Mouse (Mus musculus): ENCODE measurements around the gene Pdpn. TPM values are rescaled to one million over a fixed set of nuclear protein-coding genes. Genes with fewer than 3 reads are reported as not detected.
A peak's percentile ranks its signal among the peaks of the same experiment; 100 is the strongest.

Pdpn gene
- polyA plus RNA-seq, 1 experiment from 2014 or later, result 116 TPM

GRCm38 (mm10) chr4:143296153-143296552, 3.2 kb downstream of the Pdpn start:
- Histone ChIP-seq H3K4me1 (peaks cover 46% of the 10 kb centered on the region), H3K27ac (no peak overlapping the region), H3K4me2 (replicated peaks) (peak overlapping the region; percentile 77), H3K9ac (0 out of 2 replicates have a peak overlapping the region, but pooled peaks have one; percentile 14), H3K27me3 (replicated peaks) (no peaks in the 10 kb centered on the region), H3K9me3 (0 out of 2 replicates have a peak, but pooled peaks cover 4% of the 10 kb centered on the region), H3K36me3 (peaks cover 23% of the 10 kb centered on the region), H3K4me3 (peak overlapping the region; percentile 24)
- no peak for ATAC-seq (ENCODE audit: low FRiP score, low read depth)
- WGBS, result 62% methylated on average over 5 of the region's 5 CpGs

GRCm38 (mm10) chr4:143294324-143294723, 5.0 kb downstream of the Pdpn start:
- 83% methylated on average over 6 of the region's 6 CpGs for WGBS
- Histone ChIP-seq H3K27ac (no peak overlapping the region), H3K9me3 (0 out of 2 replicates have a peak, but pooled peaks cover 4% of the 10 kb centered on the region), H3K4me2 (replicated peaks) (no peak overlapping the region), H3K4me1 (peaks cover 37% of the 10 kb centered on the region), H3K27me3 (replicated peaks) (no peaks in the 10 kb centered on the region), H3K36me3 (peaks cover 23% of the 10 kb centered on the region), H3K4me3 (no peak overlapping the region), H3K9ac (no peak overlapping the region)
- no peak for ATAC-seq (ENCODE audit: low FRiP score, low read depth)

- Histone ChIP-seq H3K4me2 (replicated peaks) (no peak overlapping the region), H3K9ac (no peak overlapping the region), H3K4me1 (peaks cover 21% of the 10 kb centered on the region), H3K9me3 (0 out of 2 replicates have a peak, but pooled peaks cover 4% of the 10 kb centered on the region), H3K4me3 (no peak overlapping the region), H3K27me3 (replicated peaks) (no peaks in the 10 kb centered on the region), H3K27ac (no peak overlapping the region), H3K36me3 (peaks cover 18% of the 10 kb centered on the region)
- 66% methylated on average over 7 of the region's 7 CpGs for WGBS
- ATAC-seq (ENCODE audit: low FRiP score, low read depth), result no peak
Observed at GRCm38 (mm10) chr4:143288880-143289279, 10.5 kb downstream of the Pdpn start.

GRCm38 (mm10) chr4:143288473-143288872, 10.9 kb downstream of the Pdpn start:
- no peak for ATAC-seq (ENCODE audit: low FRiP score, low read depth)
- Histone ChIP-seq H3K9me3 (no peaks in the 10 kb centered on the region), H3K27me3 (replicated peaks) (no peaks in the 10 kb centered on the region), H3K4me3 (no peak overlapping the region), H3K4me2 (replicated peaks) (no peak overlapping the region), H3K36me3 (peaks cover 14% of the 10 kb centered on the region), H3K27ac (no peak overlapping the region), H3K4me1 (peaks cover 21% of the 10 kb centered on the region), H3K9ac (no peak overlapping the region)
- 75% methylated on average over 6 of the region's 6 CpGs for WGBS

GRCm38 (mm10) chr4:143287065-143287464, 12.3 kb downstream of the Pdpn start:
- Histone ChIP-seq H3K4me1 (peaks cover 21% of the 10 kb centered on the region), H3K36me3 (peaks cover 3% of the 10 kb centered on the region; the same call in 1 of the 2 replicates), H3K9ac (no peak overlapping the region), H3K9me3 (no peaks in the 10 kb centered on the region), H3K4me3 (no peak overlapping the region), H3K4me2 (replicated peaks) (no peak overlapping the region), H3K27ac (no peak overlapping the region), H3K27me3 (replicated peaks) (no peaks in the 10 kb centered on the region)
- 51% methylated on average over 4 of the region's 4 CpGs for WGBS
- ATAC-seq (ENCODE audit: low FRiP score, low read depth), result peak; percentile 70

- peak; percentile 30 for ATAC-seq (ENCODE audit: low FRiP score, low read depth)
- Histone ChIP-seq H3K27ac (peak overlapping the region; percentile 60), H3K9me3 (no peaks in the 10 kb centered on the region), H3K4me2 (replicated peaks) (peak overlapping the region; percentile 20; the same call in 1 of the 2 replicates), H3K4me1 (peaks cover 28% of the 10 kb centered on the region), H3K27me3 (replicated peaks) (no peaks in the 10 kb centered on the region), H3K36me3 (peaks cover 5% of the 10 kb centered on the region), H3K9ac (no peak overlapping the region), H3K4me3 (no peak overlapping the region)
- 85% methylated on average over 3 of the region's 3 CpGs for WGBS
Observed at GRCm38 (mm10) chr4:143280166-143280565, 19.2 kb downstream of the Pdpn start.

- H3K4me2 ChIP-seq (replicated peaks), result peak overlapping the region; percentile 20; the same call in 1 of the 2 replicates
Observed at GRCm38 (mm10) chr4:143279661-143280060, 19.7 kb downstream of the Pdpn start.

GRCm38 (mm10) chr4:143279016-143279415, 20.3 kb downstream of the Pdpn start:
- no peak; the same call in 1 of the 2 replicates for ATAC-seq (ENCODE audit: low FRiP score, low read depth)
- no peaks in the 10 kb centered on the region for H3K27me3 ChIP-seq (replicated peaks)
- WGBS, result 61% methylated on average over 5 of the region's 5 CpGs

More at GRCm38 (mm10) chr4:143279661-143280060, 19.7 kb downstream of the Pdpn start:
- peak; percentile 73 for ATAC-seq (ENCODE audit: low FRiP score, low read depth)
- Histone ChIP-seq H3K9me3 (no peaks in the 10 kb centered on the region), H3K4me1 (peaks cover 28% of the 10 kb centered on the region), H3K4me3 (no peak overlapping the region), H3K27ac (peak overlapping the region; percentile 60), H3K9ac (no peak overlapping the region), H3K27me3 (replicated peaks) (no peaks in the 10 kb centered on the region), H3K36me3 (peaks cover 9% of the 10 kb centered on the region)
- WGBS, result 14% methylated on average over 12 of the region's 12 CpGs

GRCm38 (mm10) chr4:143278429-143278871, 20.9 kb downstream of the Pdpn start:
- H3K27me3 ChIP-seq (replicated peaks), result no peaks in the 10 kb centered on the region
- H3K4me3 ChIP-seq, result no peak overlapping the region
- peaks cover 24% of the 10 kb centered on the region for H3K4me1 ChIP-seq
- no peak overlapping the region for H3K9ac ChIP-seq
- peak overlapping the region; percentile 37 for H3K4me2 ChIP-seq (replicated peaks)
- H3K27ac ChIP-seq, result no peak overlapping the region
- H3K9me3 ChIP-seq, result no peaks in the 10 kb centered on the region
- 18% methylated on average over 14 of the region's 14 CpGs for WGBS
- H3K36me3 ChIP-seq, result peaks cover 14% of the 10 kb centered on the region
- peak; percentile 60 for ATAC-seq (ENCODE audit: low FRiP score, low read depth)

More at GRCm38 (mm10) chr4:143279016-143279415, 20.3 kb downstream of the Pdpn start:
- Histone ChIP-seq H3K4me2 (replicated peaks) (peak overlapping the region; percentile 37; the same call in 1 of the 2 replicates), H3K4me1 (peaks cover 24% of the 10 kb centered on the region), H3K9me3 (no peaks in the 10 kb centered on the region), H3K4me3 (no peak overlapping the region), H3K27ac (peak overlapping the region; percentile 39; the same call in 1 of the 2 replicates), H3K36me3 (peaks cover 10% of the 10 kb centered on the region), H3K9ac (no peak overlapping the region)

- H3K4me2 ChIP-seq (replicated peaks), result no peak overlapping the region
- no peak for ATAC-seq (ENCODE audit: low FRiP score, low read depth)
- no peak overlapping the region for H3K9ac ChIP-seq
- no peak overlapping the region for H3K4me3 ChIP-seq
- no peaks in the 10 kb centered on the region for H3K27me3 ChIP-seq (replicated peaks)
- peaks cover 24% of the 10 kb centered on the region for H3K4me1 ChIP-seq
- no peak overlapping the region for H3K27ac ChIP-seq
- H3K36me3 ChIP-seq, result peaks cover 24% of the 10 kb centered on the region
- H3K9me3 ChIP-seq, result no peaks in the 10 kb centered on the region
- 91% methylated on average over 6 of the region's 6 CpGs for WGBS
Observed at GRCm38 (mm10) chr4:143277319-143277718, 22.0 kb downstream of the Pdpn start.

- H3K9ac ChIP-seq, result no peak overlapping the region
- no peak overlapping the region for H3K27ac ChIP-seq
- no peak for ATAC-seq (ENCODE audit: low FRiP score, low read depth)
- no peaks in the 10 kb centered on the region for H3K9me3 ChIP-seq
- no peak overlapping the region for H3K4me2 ChIP-seq (replicated peaks)
- H3K4me1 ChIP-seq, result no peaks in the 10 kb centered on the region
- WGBS, result 59% methylated on average over 6 of the region's 6 CpGs
- H3K36me3 ChIP-seq, result peaks cover 50% of the 10 kb centered on the region
- H3K27me3 ChIP-seq (replicated peaks), result no peaks in the 10 kb centered on the region
- H3K4me3 ChIP-seq, result no peak overlapping the region
Observed at GRCm38 (mm10) chr4:143271571-143271970, 27.8 kb downstream of the Pdpn start.

- Histone ChIP-seq H3K9me3 (no peaks in the 10 kb centered on the region), H3K27me3 (replicated peaks) (no peaks in the 10 kb centered on the region), H3K27ac (no peak overlapping the region), H3K4me3 (no peak overlapping the region), H3K4me1 (no peaks in the 10 kb centered on the region), H3K4me2 (replicated peaks) (no peak overlapping the region), H3K9ac (no peak overlapping the region), H3K36me3 (peaks cover 53% of the 10 kb centered on the region)
- WGBS, result 88% methylated on average over 3 of the region's 3 CpGs
- no peak for ATAC-seq (ENCODE audit: low FRiP score, low read depth)
Observed at GRCm38 (mm10) chr4:143270903-143271302, 28.5 kb downstream of the Pdpn start.

GRCm38 (mm10) chr4:143262696-143263095, 36.7 kb downstream of the Pdpn start:
- WGBS, result 71% methylated on average over 12 of the region's 12 CpGs
- peaks cover 7% of the 10 kb centered on the region; the same call in 1 of the 2 replicates for H3K4me1 ChIP-seq
- no peak overlapping the region for H3K9ac ChIP-seq
- no peaks in the 10 kb centered on the region for H3K27me3 ChIP-seq (replicated peaks)
- H3K9me3 ChIP-seq, result no peaks in the 10 kb centered on the region
- H3K4me3 ChIP-seq, result no peak overlapping the region
- no peak overlapping the region for H3K4me2 ChIP-seq (replicated peaks)
- ATAC-seq (ENCODE audit: low FRiP score, low read depth), result no peak
- peaks cover 12% of the 10 kb centered on the region; the same call in 1 of the 2 replicates for H3K36me3 ChIP-seq
- no peak overlapping the region for H3K27ac ChIP-seq
